Mouse (Mus musculus) megakaryocyte, embryonic 14.5 days (primary cell): ENCODE results near the gene Hspb8. TPM values are rescaled to one million over a fixed set of nuclear protein-coding genes. Genes with fewer than 3 reads are reported as not detected.

Experiments used
- H3K27me3 ChIP-seq: replicated peaks from 2 replicates; pipeline ENCODE3; 2012; ENCODE audit warnings: inconsistent platforms
- H3K36me3 ChIP-seq: replicated peaks from 2 replicates; pipeline ENCODE3; 2012; ENCODE audit warnings: low read length, inconsistent platforms, mixed read lengths
- H3K4me1 ChIP-seq: 2 replicates; pipeline ENCODE4 v1.6.1; 2012; ENCODE audit warnings: inconsistent platforms
- H3K4me3 ChIP-seq: replicated peaks from 2 replicates; pipeline ENCODE3; 2012; ENCODE audit warnings: moderate library complexity, mild to moderate bottlenecking, inconsistent platforms
- H3K9me3 ChIP-seq: 2 replicates; pipeline ENCODE4 v1.6.1; 2012; ENCODE audit warnings: inconsistent platforms
- FLI1 ChIP-seq: IDR thresholded peaks from 2 replicates; pipeline ENCODE4 v1.6.1; 2012; ENCODE audit warnings: low read length, inconsistent platforms, mixed read lengths
- GATA1 ChIP-seq: IDR thresholded peaks from 3 replicates; pipeline ENCODE4 v1.6.1; 2012; ENCODE audit warnings: mixed read lengths, low read length, inconsistent platforms, borderline replicate concordance
- polyA plus RNA-seq: library from polyadenylated mRNA; stranded (reverse); fragments of >175 nt; gene quantifications from 2 replicates; pipeline ENCODE4 v1.2.3, GENCODE M21; 2012; ENCODE audit warnings: low replicate concordance; ENCODE audit not compliant: insufficient read depth

Hspb8 gene
- polyA plus RNA-seq, 1 experiment = not detected

DNA sequence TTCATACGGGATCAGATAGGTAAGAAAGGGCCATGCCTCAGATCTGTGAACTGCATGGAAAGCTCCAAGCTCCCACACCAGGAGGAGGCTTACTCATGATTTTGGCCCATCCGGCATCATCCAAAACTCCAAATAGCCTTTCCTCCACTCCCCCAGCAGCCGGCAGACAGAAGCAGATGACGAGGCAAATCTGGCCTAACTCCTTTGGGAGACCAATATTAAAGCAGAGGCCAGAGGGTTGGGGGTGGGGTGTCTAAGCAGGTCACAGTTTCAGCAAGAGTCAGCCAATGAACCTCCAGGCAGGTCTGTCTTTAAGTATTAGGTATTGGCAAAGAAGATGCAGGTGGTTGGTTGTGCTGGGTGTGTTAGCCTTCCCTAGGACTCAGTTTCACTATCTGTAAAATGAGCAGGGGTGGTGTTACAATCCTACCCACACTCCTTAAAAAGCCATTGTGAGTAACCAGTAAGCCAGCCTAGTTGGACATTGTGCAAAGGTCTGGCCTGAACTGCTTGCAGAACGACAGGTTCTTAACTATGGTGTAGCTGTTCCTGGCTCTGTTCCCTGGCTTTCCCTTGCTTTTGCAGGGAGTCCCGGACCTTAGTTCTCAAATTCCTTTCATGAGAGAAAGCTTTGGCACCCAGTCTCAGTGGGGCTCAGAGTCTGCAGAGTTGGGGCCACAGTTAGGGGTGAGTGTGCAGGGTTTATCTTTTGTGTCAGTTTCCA, 3.2 kb downstream of the Hspb8 start:
- peaks cover 30% of the 10 kb centered on the region for H3K9me3 ChIP-seq
- no peak for TF ChIP-seq FLI1
- TF ChIP-seq GATA1 = no peak
- no peaks in the 10 kb centered on the region for H3K27me3 ChIP-seq
- no peaks in the 10 kb centered on the region for H3K36me3 ChIP-seq
- H3K4me1 ChIP-seq = no peaks in the 10 kb centered on the region
- H3K4me3 ChIP-seq = no peak overlapping the region

DNA sequence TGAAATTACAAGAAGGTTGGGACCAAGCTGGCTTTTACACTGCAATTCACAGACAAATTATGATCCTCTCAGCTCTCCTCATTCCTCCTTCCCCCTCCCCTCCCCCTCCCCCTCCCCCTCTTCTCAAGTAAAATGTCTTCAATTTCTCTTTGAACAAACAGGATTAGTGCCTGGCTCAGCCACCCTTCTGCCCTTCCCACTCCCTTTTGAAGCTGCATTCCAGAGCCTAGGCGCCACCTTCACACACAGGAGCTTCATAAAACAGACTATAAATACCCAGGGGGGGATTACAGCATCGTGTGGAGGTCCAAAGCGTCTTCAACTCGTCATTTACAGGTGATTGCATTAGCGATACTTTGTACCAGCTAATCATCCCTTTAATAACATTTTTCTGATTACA, 6.5 kb downstream of the Hspb8 start:
- Histone ChIP-seq H3K4me3 (no peak overlapping the region), H3K9me3 (peaks cover 43% of the 10 kb centered on the region), H3K27me3 (no peaks in the 10 kb centered on the region), H3K36me3 (no peaks in the 10 kb centered on the region), H3K4me1 (no peaks in the 10 kb centered on the region)
- TF ChIP-seq GATA1 (no peak), FLI1 (no peak)

DNA sequence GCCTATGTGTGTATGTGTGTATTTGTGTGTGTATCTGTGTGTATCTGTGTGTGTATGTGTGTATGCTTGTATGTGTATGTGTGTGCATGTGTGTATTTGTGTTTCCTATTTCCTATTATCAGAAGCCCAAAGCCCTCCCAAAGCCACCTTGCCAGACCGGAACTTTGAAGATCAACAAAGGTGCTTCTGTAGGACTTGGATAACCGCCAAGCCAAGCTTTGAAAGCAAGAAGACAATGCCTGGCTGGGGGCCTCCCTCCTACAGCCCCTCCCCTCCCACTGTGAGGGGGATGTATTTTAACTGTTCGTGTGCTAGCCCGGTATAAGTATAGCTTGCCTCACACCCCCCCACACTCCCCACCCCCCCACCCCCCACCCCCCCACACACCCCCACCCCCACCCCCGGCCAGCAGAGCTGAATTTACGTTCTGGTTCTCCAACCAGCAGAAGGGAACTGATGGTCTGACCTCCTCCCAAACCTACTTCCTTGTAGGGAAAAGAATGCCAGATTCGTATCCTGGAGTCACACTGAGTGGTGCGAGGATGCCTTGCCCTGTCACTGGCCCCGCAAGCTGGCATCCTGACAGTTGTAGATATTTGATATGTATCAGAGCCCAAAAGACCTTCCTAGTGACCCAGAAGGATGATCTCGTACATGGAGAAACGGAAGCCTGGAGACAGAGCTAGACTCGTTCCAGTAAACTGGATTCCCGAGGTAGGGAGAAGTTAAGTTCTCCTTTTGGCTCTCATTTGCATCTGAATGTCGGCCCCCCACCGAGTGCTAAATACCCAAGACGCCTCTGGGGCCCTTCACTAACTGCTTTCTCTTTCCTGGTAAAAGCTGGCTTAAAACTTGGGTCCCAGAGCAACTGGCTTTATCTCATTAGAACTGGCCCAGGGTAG, 12.7 kb downstream of the Hspb8 start:
- peak overlapping the region; percentile 46 for H3K4me3 ChIP-seq
- peaks cover 42% of the 10 kb centered on the region for H3K9me3 ChIP-seq
- H3K36me3 ChIP-seq = no peaks in the 10 kb centered on the region
- TF ChIP-seq GATA1 (no peak), FLI1 (no peak)
- no peaks in the 10 kb centered on the region for H3K27me3 ChIP-seq
- H3K4me1 ChIP-seq = no peaks in the 10 kb centered on the region

DNA sequence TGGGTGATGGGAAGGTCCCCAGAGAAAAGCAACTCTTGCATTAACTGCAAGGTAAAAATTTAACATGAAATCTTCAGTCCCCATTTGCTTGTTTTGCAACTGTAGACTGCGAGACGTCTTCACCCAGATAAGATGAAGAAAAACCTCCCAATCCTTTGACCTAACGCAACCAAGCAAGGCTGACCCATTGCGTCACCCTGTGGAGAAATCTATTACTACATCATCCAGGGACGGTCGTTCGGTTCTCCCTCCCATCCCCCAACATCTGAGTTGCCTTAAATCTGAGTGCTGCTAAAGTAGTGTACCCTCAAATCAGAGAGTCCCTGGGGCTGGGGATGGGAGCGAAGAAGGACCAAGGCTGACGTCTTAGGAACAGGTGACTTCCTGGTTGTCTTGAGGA, 13.7 kb downstream of the Hspb8 start:
- Histone ChIP-seq H3K4me1 (no peaks in the 10 kb centered on the region), H3K9me3 (peaks cover 37% of the 10 kb centered on the region)
- TF ChIP-seq FLI1 (no peak), GATA1 (no peak)

DNA sequence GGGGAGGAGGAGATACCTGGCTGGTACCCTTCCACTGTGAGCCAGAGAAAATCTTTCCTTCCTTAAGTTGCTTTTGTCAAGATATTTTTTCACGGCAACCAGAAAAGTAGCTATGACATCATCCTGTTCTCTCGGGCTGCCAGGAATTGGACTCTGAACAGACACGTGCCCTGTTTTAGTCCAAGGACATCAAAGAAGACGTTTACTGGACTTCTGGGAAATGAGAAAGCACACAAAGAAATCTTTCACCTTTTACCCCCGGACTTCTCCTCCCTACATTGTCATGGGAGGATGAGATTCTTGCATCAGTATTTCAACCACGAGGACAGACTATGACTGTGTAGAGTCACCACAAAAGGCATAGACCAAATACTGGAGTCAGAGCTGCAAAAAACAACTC, 14.7 kb downstream of the Hspb8 start:
- no peaks in the 10 kb centered on the region for H3K4me1 ChIP-seq
- no peak overlapping the region for H3K4me3 ChIP-seq
- H3K36me3 ChIP-seq = no peaks in the 10 kb centered on the region
- TF ChIP-seq GATA1 (no peak), FLI1 (no peak)
- H3K27me3 ChIP-seq = no peaks in the 10 kb centered on the region
- peaks cover 44% of the 10 kb centered on the region for H3K9me3 ChIP-seq

More for the DNA sequence above, 13.7 kb downstream of the Hspb8 start:
- no peaks in the 10 kb centered on the region for H3K36me3 ChIP-seq
- H3K27me3 ChIP-seq = no peaks in the 10 kb centered on the region
- H3K4me3 ChIP-seq = no peak overlapping the region

DNA sequence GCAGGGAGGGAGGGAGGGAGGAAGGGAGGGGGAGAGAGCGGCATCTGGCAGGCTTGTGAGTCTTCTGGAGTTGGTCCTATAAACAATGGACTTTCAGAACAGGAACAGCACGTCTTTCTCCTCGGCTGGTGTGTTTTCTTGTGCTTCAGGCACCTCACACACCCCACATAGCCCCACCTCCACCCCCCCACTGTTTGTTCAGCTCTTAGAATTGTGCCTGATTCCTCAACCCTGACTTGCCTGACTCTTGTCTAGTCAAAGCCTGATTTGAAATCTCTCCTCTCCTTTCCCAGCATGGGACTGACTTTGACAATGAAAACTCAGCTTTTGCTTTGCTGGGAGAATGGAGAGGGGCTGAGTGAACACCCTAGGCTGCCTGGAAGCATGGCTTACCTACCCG, 15.3 kb downstream of the Hspb8 start:
- TF ChIP-seq GATA1 = no peak
- no peak for TF ChIP-seq FLI1
- H3K9me3 ChIP-seq = peaks cover 45% of the 10 kb centered on the region

DNA sequence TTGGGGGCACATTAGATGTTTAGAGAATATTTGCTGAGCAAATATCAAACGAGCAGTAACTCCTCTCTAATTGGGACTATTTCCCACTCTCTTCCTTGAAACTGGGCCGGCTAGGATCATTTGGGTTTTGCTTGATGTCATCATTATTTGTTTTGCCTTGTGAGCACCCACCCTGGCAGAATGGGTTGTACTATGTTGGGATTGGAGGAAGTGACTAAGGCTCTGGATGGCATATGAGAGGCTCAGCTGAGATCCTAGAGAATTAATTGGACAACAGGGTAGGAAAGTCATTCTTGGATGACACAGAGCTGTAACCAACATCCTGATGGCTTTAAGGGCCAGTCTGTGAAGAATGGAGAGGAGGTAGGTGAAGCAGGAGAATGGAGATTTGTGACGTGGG, 16.2 kb downstream of the Hspb8 start:
- TF ChIP-seq GATA1 (no peak), FLI1 (no peak)
- H3K9me3 ChIP-seq = peaks cover 52% of the 10 kb centered on the region
- H3K36me3 ChIP-seq = no peaks in the 10 kb centered on the region
- no peak overlapping the region for H3K4me3 ChIP-seq
- H3K4me1 ChIP-seq = no peaks in the 10 kb centered on the region
- no peaks in the 10 kb centered on the region for H3K27me3 ChIP-seq

More for the DNA sequence above, 15.3 kb downstream of the Hspb8 start:
- no peaks in the 10 kb centered on the region for H3K27me3 ChIP-seq
- no peaks in the 10 kb centered on the region for H3K4me1 ChIP-seq
- H3K36me3 ChIP-seq = no peaks in the 10 kb centered on the region
- H3K4me3 ChIP-seq = no peak overlapping the region

DNA sequence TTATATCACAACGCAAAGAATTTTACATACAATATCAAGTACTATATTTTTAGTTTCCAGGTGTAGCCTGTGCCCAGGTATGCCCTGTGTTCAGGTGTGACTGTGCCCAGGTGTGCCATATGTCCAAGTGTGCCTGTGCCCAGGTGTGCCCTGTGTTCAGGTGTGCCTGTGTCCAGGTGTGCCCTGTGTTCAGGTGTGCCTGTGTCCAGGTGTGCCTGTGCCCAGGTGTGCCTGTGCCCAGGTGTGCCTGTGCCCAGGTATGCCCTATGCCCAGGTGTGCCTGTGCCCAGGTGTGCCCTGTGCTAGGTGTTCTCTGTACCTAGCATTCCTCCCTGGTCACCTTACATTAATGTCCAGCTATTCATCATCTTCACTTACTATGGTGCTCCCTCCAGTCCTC, 16.7 kb downstream of the Hspb8 start:
- H3K36me3 ChIP-seq = no peaks in the 10 kb centered on the region
- H3K4me3 ChIP-seq = no peak overlapping the region
- TF ChIP-seq FLI1 = no peak
- TF ChIP-seq GATA1 = no peak
- no peaks in the 10 kb centered on the region for H3K27me3 ChIP-seq
- peaks cover 49% of the 10 kb centered on the region for H3K9me3 ChIP-seq
- no peaks in the 10 kb centered on the region for H3K4me1 ChIP-seq

DNA sequence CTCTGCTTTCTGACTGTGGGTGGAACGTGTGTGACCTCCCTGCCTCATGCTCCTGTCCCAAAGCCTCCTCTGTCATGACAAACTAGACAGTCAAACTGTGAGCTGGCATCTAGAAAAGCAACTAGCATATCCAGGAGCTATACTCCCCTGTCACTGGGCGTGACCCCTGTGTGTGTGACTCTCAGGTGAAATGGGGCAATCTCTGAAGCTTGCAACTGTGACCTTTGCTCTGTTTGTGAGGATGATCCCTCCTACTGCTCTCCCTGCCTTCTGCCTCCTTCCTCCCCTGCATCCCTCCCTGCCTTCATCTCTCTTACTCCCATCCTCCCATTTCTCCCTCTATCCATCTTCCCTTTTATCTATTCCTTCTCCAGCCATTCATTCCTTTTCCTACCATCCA, 18.6 kb downstream of the Hspb8 start:
- Histone ChIP-seq H3K36me3 (no peaks in the 10 kb centered on the region), H3K4me1 (no peaks in the 10 kb centered on the region), H3K27me3 (no peaks in the 10 kb centered on the region), H3K4me3 (no peak overlapping the region), H3K9me3 (peaks cover 48% of the 10 kb centered on the region)
- no peak for TF ChIP-seq FLI1
- TF ChIP-seq GATA1 = no peak

DNA sequence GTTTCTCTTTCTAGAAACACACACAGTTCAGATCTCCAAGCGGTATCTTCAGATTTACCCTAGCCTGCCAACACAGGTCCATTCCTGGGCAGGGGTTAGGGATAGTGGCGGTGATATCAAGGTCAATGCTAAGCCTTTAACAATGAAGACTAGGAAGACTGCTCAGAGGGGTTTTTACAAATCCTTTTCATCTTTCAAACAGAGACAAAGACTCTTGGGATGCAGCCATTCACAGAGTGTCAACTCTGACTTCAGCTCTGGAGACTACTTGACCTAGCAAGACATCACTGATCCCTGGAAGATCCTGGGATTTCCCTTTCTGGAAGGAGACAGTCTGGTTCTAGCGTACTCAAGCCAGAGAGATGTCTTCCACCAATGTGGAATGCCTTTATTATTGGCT, 21.9 kb downstream of the Hspb8 start:
- H3K27me3 ChIP-seq = no peaks in the 10 kb centered on the region
- no peaks in the 10 kb centered on the region for H3K4me1 ChIP-seq
- H3K36me3 ChIP-seq = no peaks in the 10 kb centered on the region
- H3K4me3 ChIP-seq = no peak overlapping the region
- H3K9me3 ChIP-seq = peaks cover 39% of the 10 kb centered on the region
- TF ChIP-seq FLI1 (no peak), GATA1 (no peak)
